Mouse (Mus musculus) spleen, adult 10 weeks (tissue): ENCODE measurements around the gene Olfr1185-ps1. TPM values are rescaled to one million over a fixed set of nuclear protein-coding genes. Genes with fewer than 3 reads are reported as not detected.

Experiments used
- polyA plus RNA-seq: library from polyadenylated mRNA; stranded (reverse); fragments of 350-450 nt; fragmentation: Illumina TruSeq; extraction: RNeasy Lipid Tissue Mini Kit (QIAGEN cat#74804); gene quantifications from one replicate; pipeline ENCODE4 v1.2.3, GENCODE M21; 2015; ENCODE audit warnings: low replicate concordance; ENCODE audit not compliant: insufficient read depth

Olfr1185-ps1 gene
- polyA plus RNA-seq: not detected

GRCm38 (mm10) chr2:88493020-88493419 is at the start of gene Olfr1185-ps1:
Olfr1185-ps1 (plus strand) TSS chr2:88493320.

GRCm38 (mm10) chr2:88449031-88449430 is 44.1 kb upstream of the Olfr1185-ps1 start, which contains the start of gene Gm13757:
Gm13757 (minus strand) TSS chr2:88449131.

GRCm38 (mm10) chr2:88454567-88454966 is 38.6 kb upstream of the Olfr1185-ps1 start, which contains the start of gene Olfr1183:
Olfr1183 (plus strand) TSS chr2:88454867.

GRCm38 (mm10) chr2:88483298-88483697 is 9.8 kb upstream of the Olfr1185-ps1 start, which contains the start of gene Olfr1184:
Olfr1184 (plus strand) TSS chr2:88483598.

GRCm38 (mm10) chr2:88518251-88518650 is 25.1 kb downstream of the Olfr1185-ps1 start, which contains the start of gene Olfr1186:
Olfr1186 (plus strand) TSS chr2:88518551.

Other genes with a start within 250 kb of the Olfr1185-ps1 start
- gene Olfr1173, start 213.4 kb upstream of the Olfr1185-ps1 start, polyA plus RNA-seq: not detected
- gene Olfr1174-ps, start 178.2 kb upstream of the Olfr1185-ps1 start, polyA plus RNA-seq: not detected
- not detected for gene Olfr1175-ps, start 166.1 kb upstream of the Olfr1185-ps1 start, polyA plus RNA-seq
- gene Olfr1176, start 156.6 kb upstream of the Olfr1185-ps1 start, polyA plus RNA-seq: not detected
- gene Olfr1177-ps, start 146.8 kb upstream of the Olfr1185-ps1 start, polyA plus RNA-seq: not detected
- not detected for gene Olfr1178, start 106.3 kb upstream of the Olfr1185-ps1 start, polyA plus RNA-seq
- not detected for gene Olfr1179, start 86.9 kb upstream of the Olfr1185-ps1 start, polyA plus RNA-seq
- not detected for gene Olfr1180, start 74.2 kb upstream of the Olfr1185-ps1 start, polyA plus RNA-seq
- not detected for gene Olfr1181, start 67.1 kb upstream of the Olfr1185-ps1 start, polyA plus RNA-seq
- not detected for gene Gm13757, start 44.2 kb upstream of the Olfr1185-ps1 start, polyA plus RNA-seq
- gene Olfr1183, start 38.5 kb upstream of the Olfr1185-ps1 start, polyA plus RNA-seq: not detected
- not detected for gene Olfr1184, start 9.7 kb upstream of the Olfr1185-ps1 start, polyA plus RNA-seq
- not detected for gene Olfr1186, start 25.2 kb downstream of the Olfr1185-ps1 start, polyA plus RNA-seq
- not detected for gene Olfr1188, start 63.6 kb downstream of the Olfr1185-ps1 start, polyA plus RNA-seq
- not detected for gene Olfr1189, start 93.1 kb downstream of the Olfr1185-ps1 start, polyA plus RNA-seq
- gene Olfr1191-ps1, start 147.2 kb downstream of the Olfr1185-ps1 start, polyA plus RNA-seq: not detected
- gene Olfr1192-ps1, start 155.2 kb downstream of the Olfr1185-ps1 start, polyA plus RNA-seq: not detected
- not detected for gene Olfr1193, start 182.3 kb downstream of the Olfr1185-ps1 start, polyA plus RNA-seq
- gene Olfr1195, start 195.9 kb downstream of the Olfr1185-ps1 start, polyA plus RNA-seq: not detected
- not detected for gene Olfr1196, start 211.3 kb downstream of the Olfr1185-ps1 start, polyA plus RNA-seq
- gene Olfr1197, start 239.0 kb downstream of the Olfr1185-ps1 start, polyA plus RNA-seq: not detected